Mouse (Mus musculus) ES-Bruce4 (cell line): ENCODE results near the gene Il31ra.

Experiments
- CTCF ChIP-seq: IDR thresholded peaks from one replicate; pipeline ENCODE4 v1.8.1; 2011; ENCODE audit warnings: low read depth, low read length
- EP300 ChIP-seq: IDR thresholded peaks from 2 replicates; pipeline ENCODE4 v1.6.1; 2011; ENCODE audit warnings: low read depth, low read length; ENCODE audit not compliant: insufficient read depth
- POLR2A ChIP-seq: IDR thresholded peaks from one replicate; pipeline ENCODE4 v1.8.1; 2011; ENCODE audit warnings: low read length; ENCODE audit not compliant: insufficient read depth

- TF ChIP-seq CTCF (no peak), POLR2A (no peak), EP300 (no peak)
Observed at GRCm38 (mm10) chr13:112589625-112590024, 4.5 kb downstream of the Il31ra start.
